Mouse (Mus musculus): ENCODE data around the gene Capzb. TPM values are rescaled to one million over a fixed set of nuclear protein-coding genes. Genes with fewer than 3 reads are reported as not detected.

The Capzb gene
- total RNA-seq, 1 experiment from 2014 or later = 96.1 TPM

DNA sequence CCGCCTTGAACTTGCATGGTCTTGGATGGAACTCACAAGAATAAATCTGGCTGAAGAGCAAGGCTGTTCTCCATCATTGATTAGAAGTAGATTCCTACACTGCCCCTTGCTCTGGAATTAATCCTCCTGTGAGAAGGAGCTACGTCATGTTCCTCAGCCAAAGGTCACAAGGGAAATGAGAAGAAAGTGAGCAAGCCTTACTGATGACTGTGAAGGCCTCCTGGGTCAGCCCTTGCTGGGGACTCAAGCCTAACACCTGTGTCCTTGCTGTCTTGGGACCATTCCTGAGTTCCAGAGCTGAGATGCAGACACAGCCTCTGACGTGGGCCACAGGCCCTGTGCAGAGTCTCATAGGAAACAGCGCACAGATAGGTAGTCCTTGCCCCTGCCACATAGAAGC is 33.2 kb downstream of the Capzb start:
- no peak for ATAC-seq (replicated peaks in 1 of 2; ENCODE audit: insufficient read depth in 1 of 2, low FRiP score in 2 of 2, low TSS enrichment in 1 of 2, low read depth in 1 of 2, poor library complexity in 2 of 2, severe bottlenecking in 2 of 2)

DNA sequence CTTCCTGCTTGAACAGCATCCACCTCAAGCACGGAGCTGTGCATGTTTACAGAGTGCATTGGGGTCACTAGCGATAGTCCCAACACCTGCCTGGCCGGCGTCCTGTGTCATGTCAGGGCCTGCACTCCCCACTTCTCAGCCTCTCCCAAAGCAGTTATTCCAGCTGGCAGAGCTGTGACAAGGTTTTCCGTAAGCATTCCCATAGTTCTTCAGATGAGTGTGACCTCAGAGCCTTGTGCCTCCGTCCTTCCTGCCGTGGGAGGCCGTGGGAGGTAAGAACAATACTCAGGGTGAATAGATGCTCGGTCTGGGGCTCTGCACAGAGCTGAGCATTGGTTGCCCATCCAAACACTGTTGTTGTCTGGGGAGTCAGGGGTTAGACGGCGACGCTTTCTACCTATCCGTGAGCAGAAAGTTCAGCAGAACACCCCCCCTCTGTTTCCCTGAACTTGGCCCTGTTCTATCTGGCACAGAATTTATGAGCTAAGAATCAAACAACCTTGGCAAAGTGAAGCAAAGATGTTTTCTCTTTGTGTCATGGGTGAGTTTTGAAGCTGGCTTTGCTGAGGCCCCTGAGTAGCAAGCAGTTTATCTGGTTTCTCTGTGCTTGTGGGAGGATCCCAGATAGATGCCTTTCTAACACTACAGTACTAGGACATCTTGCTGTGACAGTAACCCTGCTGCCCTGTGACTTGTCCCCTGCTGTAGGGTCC is 34.0 kb downstream of the Capzb start:
- ATAC-seq (replicated peaks in 1 of 2; ENCODE audit: insufficient read depth in 1 of 2, low FRiP score in 2 of 2, low TSS enrichment in 1 of 2, low read depth in 1 of 2, poor library complexity in 2 of 2, severe bottlenecking in 2 of 2) = no peak

DNA sequence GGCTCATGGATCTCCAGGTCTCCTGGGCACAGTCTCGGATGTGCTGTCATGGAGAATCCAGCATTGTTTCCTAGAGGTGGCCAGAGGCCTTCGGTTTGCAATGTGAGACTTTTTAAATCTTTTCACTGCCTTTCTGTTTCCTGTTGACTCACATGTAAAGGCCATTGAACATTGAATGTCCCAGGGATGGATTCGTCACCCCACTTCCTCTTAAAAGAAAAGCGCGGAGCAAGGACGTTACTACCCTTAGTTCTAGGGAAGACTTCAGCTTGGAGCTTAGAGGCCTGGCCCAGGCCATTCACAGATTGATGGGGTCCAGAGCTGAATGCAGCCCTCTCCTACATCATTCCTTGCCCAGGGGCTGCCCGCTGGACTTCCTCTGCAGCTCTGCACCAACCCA is 35.2 kb downstream of the Capzb start:
- no peak for ATAC-seq (replicated peaks in 1 of 2; ENCODE audit: insufficient read depth in 1 of 2, low FRiP score in 2 of 2, low TSS enrichment in 1 of 2, low read depth in 1 of 2, poor library complexity in 2 of 2, severe bottlenecking in 2 of 2)

DNA sequence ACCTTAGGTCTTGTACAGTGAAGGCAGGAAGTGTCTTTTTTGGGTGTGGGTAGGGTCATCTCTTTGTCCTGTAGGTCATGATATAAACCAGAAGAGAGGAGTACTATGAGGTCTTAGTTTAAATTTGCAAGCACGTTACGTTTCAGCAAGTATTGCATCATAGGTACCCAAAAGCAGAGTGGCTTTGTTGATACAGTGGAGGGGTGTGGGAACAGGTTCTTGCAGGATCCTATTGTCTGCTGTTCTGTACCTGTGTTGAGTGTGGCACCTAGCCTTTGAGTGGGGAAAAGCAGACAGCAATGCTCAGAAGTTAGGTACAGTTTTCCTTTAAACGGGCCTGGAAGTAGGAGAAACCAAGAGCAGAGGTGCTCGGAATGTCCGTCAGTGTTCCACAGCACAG is 36.6 kb downstream of the Capzb start:
- no peak for ATAC-seq (replicated peaks in 1 of 2; ENCODE audit: insufficient read depth in 1 of 2, low FRiP score in 2 of 2, low TSS enrichment in 1 of 2, low read depth in 1 of 2, poor library complexity in 2 of 2, severe bottlenecking in 2 of 2)

DNA sequence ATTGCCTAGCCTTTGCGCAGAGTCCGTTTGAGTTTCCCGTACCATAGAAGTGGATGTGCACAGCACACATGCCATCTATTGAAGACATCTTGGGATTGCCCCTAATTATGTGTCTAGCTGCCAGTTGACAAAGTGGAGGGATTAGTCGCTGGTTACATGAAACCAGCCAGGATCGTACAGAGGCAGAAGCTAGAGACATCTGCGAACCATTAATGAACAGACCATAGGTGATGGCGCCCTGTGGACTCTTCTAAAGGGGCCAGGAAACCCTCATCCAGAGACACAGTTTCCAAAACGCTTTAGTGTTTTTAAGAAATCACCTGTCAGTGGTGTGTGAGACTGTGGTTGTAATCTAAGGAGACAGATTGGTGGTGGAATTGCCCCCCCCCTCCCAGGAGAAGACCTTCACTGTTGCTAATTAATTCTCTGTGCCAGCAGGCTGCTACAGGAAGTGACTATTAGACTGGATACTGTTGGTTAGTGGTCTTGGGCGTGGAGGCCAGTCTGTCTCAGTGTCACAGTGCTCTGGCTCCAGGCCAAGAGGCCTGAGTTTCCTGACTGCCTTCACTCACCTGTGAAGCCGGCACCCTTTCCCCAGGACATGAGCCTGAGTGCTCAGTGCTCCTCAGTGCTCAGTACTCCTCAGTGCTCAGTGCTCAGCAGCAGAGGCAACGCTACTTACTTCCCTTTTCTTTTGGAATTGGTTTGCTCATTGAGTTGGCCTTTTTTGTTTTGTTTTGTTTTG is 37.8 kb downstream of the Capzb start:
- ATAC-seq (replicated peaks in 1 of 2; ENCODE audit: insufficient read depth in 1 of 2, low FRiP score in 2 of 2, low TSS enrichment in 1 of 2, low read depth in 1 of 2, poor library complexity in 2 of 2, severe bottlenecking in 2 of 2) = peak; percentile 30 to 52; a peak in 3 of 4 replicates

DNA sequence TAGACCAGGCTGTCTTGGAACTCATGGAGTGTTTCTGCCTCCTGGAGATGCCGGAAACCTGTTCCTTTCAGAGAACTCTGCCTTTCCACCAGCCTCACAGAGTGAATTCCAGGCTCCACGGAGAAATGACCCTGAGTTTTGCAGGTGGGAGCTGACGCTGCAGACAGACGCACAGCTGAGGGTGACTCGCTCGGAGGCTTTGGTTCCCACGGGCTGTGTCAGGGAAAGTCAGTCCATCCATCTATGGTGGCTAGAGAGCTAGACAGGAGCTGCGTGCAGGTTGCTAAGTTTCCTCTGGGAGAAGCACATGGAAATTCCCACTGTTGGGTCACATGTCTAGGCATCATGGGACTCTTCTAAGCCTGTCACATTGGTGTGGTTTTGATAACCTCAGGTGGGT is 38.5 kb downstream of the Capzb start:
- no peak for ATAC-seq (replicated peaks in 1 of 2; ENCODE audit: insufficient read depth in 1 of 2, low FRiP score in 2 of 2, low TSS enrichment in 1 of 2, low read depth in 1 of 2, poor library complexity in 2 of 2, severe bottlenecking in 2 of 2)

DNA sequence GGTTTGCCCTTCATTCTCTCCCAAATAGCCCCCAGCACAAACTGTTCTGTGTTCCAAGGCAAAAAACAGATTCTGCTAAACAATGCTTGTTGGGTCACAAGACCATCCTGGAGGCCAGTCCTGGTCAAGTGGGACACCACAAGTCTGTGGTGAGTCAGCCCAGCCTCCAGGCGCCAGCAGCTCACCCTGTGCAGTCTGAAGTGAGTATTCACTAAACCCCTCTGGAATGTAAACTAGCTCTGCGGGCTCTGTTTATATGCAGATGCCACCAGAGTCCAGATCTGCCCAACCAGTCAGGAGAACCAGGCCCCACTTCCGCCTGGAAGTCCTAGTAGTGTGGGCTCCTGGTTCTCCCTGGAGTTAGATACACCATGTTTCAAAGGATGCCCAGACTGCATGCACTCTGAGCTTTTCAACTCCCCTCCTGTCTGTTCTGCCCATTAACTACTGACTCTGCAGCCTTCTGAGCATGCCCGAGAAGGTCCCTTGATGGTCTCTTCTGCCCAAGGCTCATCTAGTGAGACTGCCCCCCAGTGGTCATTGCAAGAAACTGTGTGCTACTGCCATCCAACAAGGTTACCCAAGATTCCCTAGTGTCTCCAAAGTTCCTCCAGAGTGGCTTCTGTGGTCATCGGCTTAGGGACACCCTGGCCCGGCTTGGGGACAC is 39.9 kb downstream of the Capzb start:
- ATAC-seq (replicated peaks in 1 of 2; ENCODE audit: insufficient read depth in 1 of 2, low FRiP score in 2 of 2, low TSS enrichment in 1 of 2, low read depth in 1 of 2, poor library complexity in 2 of 2, severe bottlenecking in 2 of 2) = peak; percentile 19 to 33; a peak in 1 of 4 replicates

DNA sequence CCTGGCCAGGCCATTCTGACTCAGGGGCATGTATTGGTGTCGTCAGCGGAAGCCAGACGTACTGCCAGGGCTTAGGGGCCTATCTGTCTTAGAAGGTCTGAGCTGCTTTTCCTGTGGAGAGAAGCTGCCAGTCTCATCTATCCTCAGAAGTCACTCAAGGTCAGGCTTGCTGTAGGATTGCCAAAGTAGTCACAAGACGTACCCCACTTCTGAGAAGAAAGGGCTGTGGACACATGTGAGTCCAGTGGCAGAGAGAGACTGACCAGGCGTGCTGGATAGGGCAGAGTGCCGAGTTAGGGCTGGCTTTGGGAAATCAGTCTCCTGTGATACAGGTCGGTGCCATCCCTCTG is 40.4 kb downstream of the Capzb start:
- ATAC-seq (replicated peaks in 1 of 2; ENCODE audit: insufficient read depth in 1 of 2, low FRiP score in 2 of 2, low TSS enrichment in 1 of 2, low read depth in 1 of 2, poor library complexity in 2 of 2, severe bottlenecking in 2 of 2) = no peak

DNA sequence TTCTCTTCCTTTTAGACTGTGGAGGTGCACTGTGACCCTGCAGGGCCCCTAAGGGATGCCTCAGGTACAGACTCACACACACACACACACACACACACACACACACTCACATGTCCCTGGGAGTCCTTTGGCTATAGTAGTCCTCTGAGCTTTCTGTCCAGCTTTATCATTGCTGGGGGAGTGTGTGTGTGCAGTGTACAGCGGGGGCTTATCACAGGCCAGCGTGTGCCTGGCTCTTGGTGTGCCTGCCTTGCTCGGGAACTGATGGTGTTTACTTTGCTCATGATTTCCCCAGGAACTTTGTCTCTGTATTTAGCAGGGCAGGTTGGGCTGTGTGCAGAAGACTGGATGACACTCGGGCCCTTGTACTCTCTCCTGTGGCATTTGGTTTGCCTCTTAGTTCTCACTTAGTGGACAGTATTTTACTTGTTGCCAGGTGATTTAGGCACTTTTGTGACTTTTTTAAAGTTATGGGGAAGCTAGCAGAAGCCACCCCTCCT is 41.1 kb downstream of the Capzb start:
- ATAC-seq (replicated peaks in 1 of 2; ENCODE audit: insufficient read depth in 1 of 2, low FRiP score in 2 of 2, low TSS enrichment in 1 of 2, low read depth in 1 of 2, poor library complexity in 2 of 2, severe bottlenecking in 2 of 2) = no peak

DNA sequence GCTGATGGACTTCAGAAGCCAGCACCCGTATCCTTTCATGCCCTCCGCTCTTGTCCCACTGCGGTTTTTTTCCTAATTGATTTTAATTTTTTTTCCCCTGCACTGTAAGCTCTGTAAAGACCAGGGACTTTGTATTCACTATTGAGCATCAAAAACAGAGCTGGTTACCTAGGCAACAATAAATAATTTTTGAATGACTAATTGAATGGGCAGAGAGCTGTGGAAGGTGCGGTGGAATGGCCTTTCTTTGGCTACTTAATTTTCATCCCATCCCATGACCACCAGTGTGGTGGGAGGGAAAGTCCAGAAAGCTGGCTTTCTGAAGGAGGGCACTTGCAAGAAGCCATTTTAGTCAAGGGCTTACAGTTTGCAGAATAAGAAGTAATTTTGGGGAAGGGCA is 41.6 kb downstream of the Capzb start:
- no peak for ATAC-seq (replicated peaks in 1 of 2; ENCODE audit: insufficient read depth in 1 of 2, low FRiP score in 2 of 2, low TSS enrichment in 1 of 2, low read depth in 1 of 2, poor library complexity in 2 of 2, severe bottlenecking in 2 of 2)

DNA sequence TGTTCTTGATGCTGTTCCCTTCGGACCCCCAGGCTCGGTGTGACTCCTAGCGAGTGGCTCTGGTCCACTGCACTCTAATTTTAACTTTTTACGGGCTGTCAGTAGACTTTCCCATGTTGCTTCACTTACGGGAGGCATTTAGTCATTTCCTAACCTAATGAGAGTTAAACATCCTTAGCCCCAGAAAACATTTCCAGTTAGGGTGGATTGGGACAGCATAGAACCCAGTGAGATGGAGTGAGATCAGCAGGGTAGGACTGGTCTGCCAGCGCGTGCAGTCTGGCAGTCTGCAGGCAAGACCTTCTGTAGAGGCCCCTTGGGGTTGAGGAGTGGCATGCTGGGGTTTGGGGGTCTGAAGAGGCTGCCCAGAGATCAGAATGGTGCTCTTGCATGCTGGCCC is 42.9 kb downstream of the Capzb start:
- ATAC-seq (replicated peaks in 1 of 2; ENCODE audit: insufficient read depth in 1 of 2, low FRiP score in 2 of 2, low TSS enrichment in 1 of 2, low read depth in 1 of 2, poor library complexity in 2 of 2, severe bottlenecking in 2 of 2) = no peak

DNA sequence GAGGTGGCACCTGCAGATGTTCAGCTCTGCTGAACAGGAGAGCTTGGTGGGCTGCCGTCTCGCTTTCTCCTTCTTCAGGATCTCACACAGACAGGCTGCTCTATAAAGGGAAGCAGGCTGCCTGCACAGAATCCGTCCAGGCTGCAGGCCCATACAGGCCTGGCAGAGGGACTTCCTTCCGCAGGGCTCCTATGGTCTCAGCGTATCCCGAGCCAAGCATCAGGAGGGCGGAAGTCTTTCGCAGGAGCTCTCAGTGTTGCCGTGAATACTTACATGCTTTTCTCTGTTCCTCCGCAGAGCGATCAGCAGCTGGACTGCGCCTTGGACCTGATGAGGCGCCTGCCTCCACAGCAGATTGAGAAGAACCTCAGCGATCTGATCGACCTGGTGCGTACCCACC is 45.9 kb downstream of the Capzb start:
- no peak for ATAC-seq (replicated peaks in 1 of 2; ENCODE audit: insufficient read depth in 1 of 2, low FRiP score in 2 of 2, low TSS enrichment in 1 of 2, low read depth in 1 of 2, poor library complexity in 2 of 2, severe bottlenecking in 2 of 2)

DNA sequence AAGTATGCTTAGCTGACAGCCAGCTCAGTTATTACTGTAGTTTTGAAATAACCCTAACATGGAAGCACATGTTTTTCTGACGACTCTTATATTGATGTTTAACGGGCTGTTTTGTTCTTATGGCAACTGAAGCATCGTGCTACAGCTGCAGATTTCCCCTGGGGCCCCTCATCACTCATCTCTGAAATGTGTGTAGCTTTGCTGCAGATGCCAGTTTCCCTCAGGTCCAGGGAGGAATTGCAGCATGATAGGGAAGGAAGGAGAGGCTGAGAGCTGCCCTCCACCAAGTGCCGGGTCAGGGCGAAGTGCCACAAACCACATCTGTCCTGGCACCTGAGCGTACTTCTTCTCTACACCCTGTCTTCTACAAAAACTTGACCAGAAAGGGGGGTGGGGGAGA is 47.6 kb downstream of the Capzb start:
- ATAC-seq (replicated peaks in 1 of 2; ENCODE audit: insufficient read depth in 1 of 2, low FRiP score in 2 of 2, low TSS enrichment in 1 of 2, low read depth in 1 of 2, poor library complexity in 2 of 2, severe bottlenecking in 2 of 2) = peak; percentile 30 to 33; a peak in 1 of 4 replicates

DNA sequence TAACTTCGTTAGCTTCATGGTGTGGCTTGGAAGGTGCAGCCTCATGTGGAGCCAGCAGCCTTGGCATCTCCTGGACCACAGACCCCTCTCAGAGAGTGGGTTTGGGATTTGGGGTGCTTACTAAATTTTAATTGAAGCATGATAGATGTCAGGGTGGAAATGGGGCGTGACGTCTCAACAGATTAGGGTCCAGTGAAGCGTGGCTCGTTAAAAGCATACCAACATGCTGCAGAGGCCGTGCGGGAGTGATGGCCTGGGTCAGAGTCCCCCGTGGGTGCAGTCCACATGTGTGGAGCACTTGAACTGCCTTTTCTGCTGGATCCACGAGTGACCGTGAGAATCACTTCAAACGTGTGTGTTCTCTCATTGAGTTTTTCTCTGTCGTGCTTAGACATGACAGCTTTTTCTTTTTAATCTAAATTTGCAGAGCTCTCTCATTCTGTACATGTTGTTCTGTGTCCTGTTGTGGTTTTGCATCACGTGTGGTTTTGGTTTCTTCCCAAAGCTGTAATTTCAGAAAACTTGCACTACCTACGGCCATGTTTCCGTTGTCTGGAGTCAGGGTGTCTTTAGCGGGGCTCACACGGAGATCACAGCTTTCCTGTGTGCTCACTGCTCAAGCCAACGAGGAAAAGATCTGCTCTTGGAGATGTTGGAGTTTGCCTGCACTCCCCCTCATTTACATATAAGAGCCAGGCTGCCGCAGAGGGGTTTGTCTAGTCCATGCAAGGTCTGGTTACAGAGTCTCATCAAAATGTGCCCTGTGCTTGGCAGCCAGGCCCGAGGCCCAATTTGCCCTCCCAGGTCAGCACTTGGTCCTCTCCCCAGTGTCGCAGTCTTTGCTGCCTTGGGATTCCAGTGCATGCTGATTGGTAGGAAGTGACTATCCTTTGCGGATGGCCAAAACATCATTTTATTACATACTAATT is 49.2 kb downstream of the Capzb start:
- peak in 1 of 2 experiments; percentile 47; a peak in 2 of 4 replicates for ATAC-seq (replicated peaks in 1 of 2; ENCODE audit: insufficient read depth in 1 of 2, low FRiP score in 2 of 2, low TSS enrichment in 1 of 2, low read depth in 1 of 2, poor library complexity in 2 of 2, severe bottlenecking in 2 of 2)

DNA sequence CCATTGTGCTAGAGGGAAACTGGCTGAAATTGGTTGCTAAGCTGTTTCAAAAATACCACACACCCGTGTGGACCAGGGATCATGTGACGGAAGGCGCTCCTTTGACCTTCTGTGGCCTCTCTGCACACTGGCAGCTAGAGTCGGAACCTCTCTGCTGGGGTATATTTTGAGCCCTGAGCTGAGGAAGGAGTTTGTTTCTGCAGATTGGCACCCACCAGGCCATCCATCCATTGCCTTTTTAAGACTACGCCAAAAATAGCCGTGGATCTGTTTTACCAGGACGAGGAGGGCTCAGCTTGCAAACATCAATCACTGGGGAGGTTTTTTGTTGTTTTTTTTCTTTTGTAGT is 49.9 kb downstream of the Capzb start:
- no peak for ATAC-seq (replicated peaks in 1 of 2; ENCODE audit: insufficient read depth in 1 of 2, low FRiP score in 2 of 2, low TSS enrichment in 1 of 2, low read depth in 1 of 2, poor library complexity in 2 of 2, severe bottlenecking in 2 of 2)

DNA sequence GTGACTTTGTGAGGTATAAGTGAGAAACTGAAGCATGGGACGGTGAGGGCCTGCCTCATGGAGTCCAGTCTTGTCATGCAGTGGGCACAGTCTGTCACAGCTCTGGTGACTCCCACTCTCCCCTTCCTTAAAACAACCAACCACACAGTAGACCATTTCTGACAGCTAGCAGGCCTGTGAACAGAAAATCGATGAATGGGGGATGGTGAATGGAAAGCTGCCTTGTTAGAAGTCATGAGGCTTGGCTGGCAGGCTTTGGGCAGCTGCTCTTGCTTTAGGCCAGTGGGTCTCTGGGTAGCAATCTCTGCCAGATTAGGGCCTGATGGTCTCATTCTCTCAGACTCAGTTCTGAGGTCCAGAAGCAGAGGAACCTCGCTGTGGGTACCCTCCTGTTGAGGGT is 51.5 kb downstream of the Capzb start:
- no peak for ATAC-seq (replicated peaks in 1 of 2; ENCODE audit: insufficient read depth in 1 of 2, low FRiP score in 2 of 2, low TSS enrichment in 1 of 2, low read depth in 1 of 2, poor library complexity in 2 of 2, severe bottlenecking in 2 of 2)

DNA sequence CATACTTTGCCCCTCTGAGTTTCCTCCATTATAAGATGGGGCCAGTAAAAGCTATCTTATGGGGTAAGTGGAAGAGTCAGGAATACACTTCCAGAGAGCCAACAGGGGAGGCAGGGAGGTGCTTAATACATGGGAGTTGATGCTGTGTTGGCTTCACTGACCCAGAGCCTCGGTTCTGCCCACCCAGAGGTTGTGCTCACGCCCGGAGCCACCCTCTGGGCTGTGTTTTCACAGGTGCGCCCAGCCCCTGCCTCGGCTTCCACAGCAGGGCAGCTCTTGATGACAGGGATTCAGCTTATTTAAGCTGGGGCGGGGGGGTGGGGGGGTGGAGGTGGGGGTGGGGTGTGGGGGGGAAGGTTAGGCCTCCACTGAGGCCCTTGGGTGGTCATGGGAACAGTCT is 52.1 kb downstream of the Capzb start:
- ATAC-seq (replicated peaks in 1 of 2; ENCODE audit: insufficient read depth in 1 of 2, low FRiP score in 2 of 2, low TSS enrichment in 1 of 2, low read depth in 1 of 2, poor library complexity in 2 of 2, severe bottlenecking in 2 of 2) = no peak

All from hematopoietic stem cell, adult 5-6 weeks (primary cell).